Mouse (Mus musculus): ENCODE results near the gene Scn1a. TPM values are rescaled to one million over a fixed set of nuclear protein-coding genes. Genes with fewer than 3 reads are reported as not detected.

Scn1a gene
- 0.06 and 0.08 TPM in 2 replicates for polyA plus RNA-seq (2015; fragmentation: Nextera tagmentation; extraction: Ambion mirVana)

DNA sequence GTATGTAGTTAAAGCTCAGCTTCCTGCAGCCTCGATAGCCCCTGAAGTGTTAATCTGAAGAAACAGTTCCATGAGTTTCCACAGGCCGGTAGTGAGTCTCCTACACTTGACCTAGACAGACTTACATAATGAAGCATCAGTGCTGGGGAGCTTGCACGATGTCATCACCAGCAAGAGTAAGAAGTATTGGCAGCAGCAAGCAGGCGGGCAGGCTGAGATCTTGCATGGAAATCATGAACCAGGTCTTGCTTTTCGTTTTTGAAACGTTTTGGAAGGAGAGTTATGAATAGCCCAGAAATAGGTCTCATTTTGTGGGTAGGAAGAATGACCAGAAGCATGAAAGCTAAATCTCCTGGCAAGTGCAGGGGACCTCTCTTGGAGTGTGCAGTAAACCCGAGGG, at the start of gene Scn1a:
Gene Scn1a, minus strand, starts transcription at position 130 of the 400 bp plus-strand sequence.
- Histone ChIP-seq H3K4me1 (ENCODE audit: control insufficient read depth, insufficient read depth, low read length) (peaks cover 5% of the 10 kb centered on the region), H3K27ac (ENCODE audit: low read length) (no peak within 1 kb of the TSS), H3K4me2 (ENCODE audit: low read depth, low read length) (peak within 1 kb of the TSS; percentile 74), H3K36me3 (ENCODE audit: control insufficient read depth, insufficient read depth) (no peaks in the 10 kb centered on the region), H3K9me3 (replicated peaks; ENCODE audit: control insufficient read depth, low read length) (no peaks in the 10 kb centered on the region), H3K4me3 (ENCODE audit: low read length) (peak within 1 kb of the TSS; percentile 46), H3K9ac (ENCODE audit: low read length) (no peak within 1 kb of the TSS), H3K27me3 (ENCODE audit: control insufficient read depth, insufficient read depth, low read length) (peaks cover 2% of the 10 kb centered on the region; the same call in 1 of the 2 replicates)
- ATAC-seq (replicated peaks; ENCODE audit: extremely low read depth, insufficient read depth, low FRiP score): no peak
- 8% methylated on average over 7 of the region's 7 CpGs for WGBS

DNA sequence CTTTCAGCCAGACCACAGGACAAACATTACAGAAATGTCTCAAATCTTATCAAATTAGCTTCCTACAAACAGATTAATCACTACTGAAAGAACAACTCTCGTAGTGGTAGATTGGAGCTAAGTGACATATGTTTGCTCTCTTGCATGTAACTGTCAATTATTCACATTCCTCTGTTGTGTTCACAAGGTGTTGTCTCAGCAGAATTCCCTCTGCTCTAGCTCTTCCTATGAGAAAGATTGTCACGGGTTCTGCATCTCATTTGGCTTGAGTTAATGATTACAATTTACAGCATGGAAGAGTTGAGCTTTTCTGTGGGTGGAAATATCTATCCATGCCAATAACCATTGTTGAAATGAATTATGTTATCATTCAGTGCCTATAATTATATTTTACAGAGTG, 37.8 kb upstream of the Scn1a start:
- H3K4me3 ChIP-seq (ENCODE audit: low read length): no peak overlapping the region
- no peak overlapping the region for H3K9ac ChIP-seq (ENCODE audit: low read length)
- ATAC-seq (replicated peaks; ENCODE audit: extremely low read depth, insufficient read depth, low FRiP score): no peak
- H3K27me3 ChIP-seq (ENCODE audit: control insufficient read depth, insufficient read depth, low read length): no peaks in the 10 kb centered on the region
- H3K4me2 ChIP-seq (ENCODE audit: low read depth, low read length): no peak overlapping the region
- no peak overlapping the region for H3K27ac ChIP-seq (ENCODE audit: low read length)
- H3K4me1 ChIP-seq (ENCODE audit: control insufficient read depth, insufficient read depth, low read length): no peaks in the 10 kb centered on the region
- H3K9me3 ChIP-seq (replicated peaks; ENCODE audit: control insufficient read depth, low read length): no peaks in the 10 kb centered on the region
- H3K36me3 ChIP-seq (ENCODE audit: control insufficient read depth, insufficient read depth): no peaks in the 10 kb centered on the region
- 32% methylated on average over 2 of the region's 2 CpGs for WGBS

DNA sequence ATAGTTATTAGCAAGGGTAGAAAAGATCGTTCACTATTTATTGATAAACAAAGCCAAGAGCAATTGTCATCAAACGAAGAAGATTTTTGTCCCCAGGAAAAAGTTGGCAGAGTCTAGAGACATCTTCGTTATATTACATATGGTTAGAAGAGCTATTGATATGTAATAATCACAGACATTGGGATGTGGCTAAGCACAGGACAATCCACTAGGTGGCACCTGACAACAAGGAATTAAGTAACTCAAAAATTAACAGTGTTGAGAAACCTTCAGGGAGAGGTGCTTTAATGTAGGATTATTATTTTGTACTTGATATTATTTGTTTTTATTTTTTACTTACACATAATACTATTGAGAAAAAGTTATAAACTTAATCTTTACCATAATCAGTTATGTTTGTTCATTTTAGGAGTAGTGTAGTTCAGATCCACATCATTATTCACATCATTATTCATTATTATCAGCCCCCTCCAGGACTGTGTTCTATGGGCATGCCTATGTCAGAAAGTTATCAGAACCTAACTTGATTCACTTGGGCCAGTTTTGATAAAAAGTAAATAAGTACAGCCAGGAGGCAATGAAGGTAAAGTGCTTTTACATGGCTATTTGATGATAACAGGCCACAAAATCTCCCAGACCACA, 32.7 kb upstream of the Scn1a start:
- no peak overlapping the region for H3K9ac ChIP-seq (ENCODE audit: low read length)
- no peaks in the 10 kb centered on the region for H3K27me3 ChIP-seq (ENCODE audit: control insufficient read depth, insufficient read depth, low read length)
- WGBS: 43% methylated on average over 3 of the region's 3 CpGs
- H3K4me2 ChIP-seq (ENCODE audit: low read depth, low read length): no peak overlapping the region
- H3K4me1 ChIP-seq (ENCODE audit: control insufficient read depth, insufficient read depth, low read length): no peaks in the 10 kb centered on the region
- H3K4me3 ChIP-seq (ENCODE audit: low read length): no peak overlapping the region
- no peaks in the 10 kb centered on the region for H3K9me3 ChIP-seq (replicated peaks; ENCODE audit: control insufficient read depth, low read length)
- H3K36me3 ChIP-seq (ENCODE audit: control insufficient read depth, insufficient read depth): no peaks in the 10 kb centered on the region
- H3K27ac ChIP-seq (ENCODE audit: low read length): no peak overlapping the region
- ATAC-seq (replicated peaks; ENCODE audit: extremely low read depth, insufficient read depth, low FRiP score): no peak

DNA sequence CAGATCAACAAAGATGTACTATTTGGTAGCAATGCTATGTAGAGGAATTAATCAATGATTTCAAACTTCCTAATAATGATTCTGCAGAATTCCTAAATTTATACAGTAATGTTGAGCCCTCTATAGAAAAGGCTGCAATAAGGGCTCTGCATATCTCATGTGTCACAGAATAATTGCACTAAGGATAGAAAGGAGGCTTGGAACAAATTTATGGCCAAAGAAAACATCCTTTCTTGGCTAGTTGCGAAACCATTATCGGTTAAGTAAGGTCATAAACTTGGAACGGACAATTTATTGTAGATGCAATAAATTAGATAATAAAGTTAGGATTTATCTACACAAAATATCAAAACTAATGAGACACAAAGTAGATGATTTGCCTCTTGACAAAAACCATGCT, 24.8 kb upstream of the Scn1a start:
- no peaks in the 10 kb centered on the region for H3K9me3 ChIP-seq (replicated peaks; ENCODE audit: control insufficient read depth, low read length)
- H3K36me3 ChIP-seq (ENCODE audit: control insufficient read depth, insufficient read depth): no peaks in the 10 kb centered on the region
- H3K27ac ChIP-seq (ENCODE audit: low read length): no peak overlapping the region
- 75% methylated on average over 3 of the region's 3 CpGs for WGBS
- no peaks in the 10 kb centered on the region for H3K4me1 ChIP-seq (ENCODE audit: control insufficient read depth, insufficient read depth, low read length)
- ATAC-seq (replicated peaks; ENCODE audit: extremely low read depth, insufficient read depth, low FRiP score): no peak
- H3K27me3 ChIP-seq (ENCODE audit: control insufficient read depth, insufficient read depth, low read length): no peaks in the 10 kb centered on the region
- no peak overlapping the region for H3K9ac ChIP-seq (ENCODE audit: low read length)
- H3K4me2 ChIP-seq (ENCODE audit: low read depth, low read length): no peak overlapping the region
- H3K4me3 ChIP-seq (ENCODE audit: low read length): no peak overlapping the region

DNA sequence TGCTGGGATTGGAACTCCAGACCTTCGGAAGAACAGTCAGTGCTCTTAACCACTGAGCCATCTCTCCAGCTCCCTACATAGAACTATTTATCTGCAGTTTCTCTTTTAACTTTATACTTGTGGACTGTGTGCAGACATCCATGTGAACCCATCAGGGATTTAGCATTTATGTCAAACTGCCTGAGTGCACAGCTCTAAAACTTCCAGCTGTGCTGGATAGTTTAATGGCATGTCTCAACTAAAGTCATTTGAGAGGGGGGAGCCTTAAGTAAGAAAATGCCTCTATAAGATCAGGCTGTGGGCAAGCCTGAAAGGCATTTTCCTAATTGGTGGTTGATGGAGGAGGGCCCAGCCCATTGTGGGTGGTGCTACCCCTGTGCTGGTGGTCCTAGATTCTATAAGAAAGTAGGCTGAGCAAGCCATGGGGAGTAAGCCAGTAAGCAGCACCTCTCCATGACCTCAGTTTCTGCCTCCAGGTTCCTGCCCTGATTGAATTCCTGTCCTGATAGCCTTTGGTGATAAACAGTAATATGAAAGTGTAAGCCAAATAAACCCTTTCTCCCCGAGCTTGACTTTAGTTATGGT, 24.3 kb upstream of the Scn1a start:
- no peak overlapping the region for H3K27ac ChIP-seq (ENCODE audit: low read length)
- ATAC-seq (replicated peaks; ENCODE audit: extremely low read depth, insufficient read depth, low FRiP score): no peak
- no peaks in the 10 kb centered on the region for H3K9me3 ChIP-seq (replicated peaks; ENCODE audit: control insufficient read depth, low read length)
- H3K4me3 ChIP-seq (ENCODE audit: low read length): no peak overlapping the region
- no peaks in the 10 kb centered on the region for H3K4me1 ChIP-seq (ENCODE audit: control insufficient read depth, insufficient read depth, low read length)
- no peak overlapping the region for H3K9ac ChIP-seq (ENCODE audit: low read length)
- H3K27me3 ChIP-seq (ENCODE audit: control insufficient read depth, insufficient read depth, low read length): no peaks in the 10 kb centered on the region
- WGBS: 77% methylated on average over 2 of the region's 2 CpGs
- H3K4me2 ChIP-seq (ENCODE audit: low read depth, low read length): no peak overlapping the region
- no peaks in the 10 kb centered on the region for H3K36me3 ChIP-seq (ENCODE audit: control insufficient read depth, insufficient read depth)

GRCm38 (mm10) chr2:66463916-66464315, 23.3 kb upstream of the Scn1a start:
- WGBS: 84% methylated on average over 6 of the region's 6 CpGs

DNA sequence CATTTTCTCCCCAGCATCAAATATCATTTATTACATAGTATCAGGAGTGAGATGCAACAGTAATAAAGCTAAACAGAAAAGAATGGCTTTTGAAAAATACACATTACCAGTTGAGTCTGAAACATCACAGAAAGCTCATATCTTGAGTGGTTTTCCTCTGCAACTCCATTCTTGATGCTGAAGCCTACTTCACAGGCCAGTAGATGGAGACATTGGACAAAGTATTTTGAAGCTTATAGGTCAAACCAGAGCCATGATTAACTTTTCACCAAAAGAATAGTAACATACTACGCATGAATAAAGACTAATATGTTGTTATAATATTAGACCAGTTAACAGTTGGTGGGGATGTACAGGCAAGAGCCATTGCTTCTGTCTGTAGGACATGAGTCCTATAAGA, 21.8 kb upstream of the Scn1a start:
- no peak overlapping the region for H3K9ac ChIP-seq (ENCODE audit: low read length)
- ATAC-seq (replicated peaks; ENCODE audit: extremely low read depth, insufficient read depth, low FRiP score): no peak
- H3K9me3 ChIP-seq (replicated peaks; ENCODE audit: control insufficient read depth, low read length): no peaks in the 10 kb centered on the region
- WGBS: 89% methylated on average over 1 of the region's 1 CpGs
- H3K36me3 ChIP-seq (ENCODE audit: control insufficient read depth, insufficient read depth): no peaks in the 10 kb centered on the region
- no peak overlapping the region for H3K4me2 ChIP-seq (ENCODE audit: low read depth, low read length)
- H3K27me3 ChIP-seq (ENCODE audit: control insufficient read depth, insufficient read depth, low read length): no peaks in the 10 kb centered on the region
- no peak overlapping the region for H3K4me3 ChIP-seq (ENCODE audit: low read length)
- no peak overlapping the region for H3K27ac ChIP-seq (ENCODE audit: low read length)
- H3K4me1 ChIP-seq (ENCODE audit: control insufficient read depth, insufficient read depth, low read length): no peaks in the 10 kb centered on the region

More at GRCm38 (mm10) chr2:66463916-66464315, 23.3 kb upstream of the Scn1a start:
- Histone ChIP-seq H3K9ac (ENCODE audit: low read length) (no peak overlapping the region), H3K4me2 (ENCODE audit: low read depth, low read length) (no peak overlapping the region), H3K4me3 (ENCODE audit: low read length) (no peak overlapping the region), H3K27ac (ENCODE audit: low read length) (no peak overlapping the region), H3K36me3 (ENCODE audit: control insufficient read depth, insufficient read depth) (no peaks in the 10 kb centered on the region), H3K9me3 (replicated peaks; ENCODE audit: control insufficient read depth, low read length) (no peaks in the 10 kb centered on the region), H3K27me3 (ENCODE audit: control insufficient read depth, insufficient read depth, low read length) (no peaks in the 10 kb centered on the region), H3K4me1 (ENCODE audit: control insufficient read depth, insufficient read depth, low read length) (no peaks in the 10 kb centered on the region)
- ATAC-seq (replicated peaks; ENCODE audit: extremely low read depth, insufficient read depth, low FRiP score): no peak

- no peak for ATAC-seq (replicated peaks; ENCODE audit: extremely low read depth, insufficient read depth, low FRiP score)
- Histone ChIP-seq H3K4me1 (ENCODE audit: control insufficient read depth, insufficient read depth, low read length) (peaks cover 5% of the 10 kb centered on the region), H3K9me3 (replicated peaks; ENCODE audit: control insufficient read depth, low read length) (no peaks in the 10 kb centered on the region), H3K9ac (ENCODE audit: low read length) (no peak overlapping the region), H3K4me2 (ENCODE audit: low read depth, low read length) (peak overlapping the region; percentile 74), H3K4me3 (ENCODE audit: low read length) (peak overlapping the region; percentile 46), H3K27me3 (ENCODE audit: control insufficient read depth, insufficient read depth, low read length) (peaks cover 2% of the 10 kb centered on the region; the same call in 1 of the 2 replicates), H3K27ac (ENCODE audit: low read length) (no peak overlapping the region), H3K36me3 (ENCODE audit: control insufficient read depth, insufficient read depth) (no peaks in the 10 kb centered on the region)
- WGBS: 10% methylated on average over 21 of the region's 21 CpGs
These were observed 722 bp downstream of the Scn1a start for GRCm38 (mm10) chr2:66439764-66440471.

- Histone ChIP-seq H3K9ac (ENCODE audit: low read length) (no peak overlapping the region), H3K9me3 (replicated peaks; ENCODE audit: control insufficient read depth, low read length) (no peaks in the 10 kb centered on the region), H3K27ac (ENCODE audit: low read length) (no peak overlapping the region), H3K4me1 (ENCODE audit: control insufficient read depth, insufficient read depth, low read length) (peaks cover 5% of the 10 kb centered on the region), H3K27me3 (ENCODE audit: control insufficient read depth, insufficient read depth, low read length) (peaks cover 2% of the 10 kb centered on the region; the same call in 1 of the 2 replicates), H3K4me2 (ENCODE audit: low read depth, low read length) (no peak overlapping the region), H3K4me3 (ENCODE audit: low read length) (no peak overlapping the region), H3K36me3 (ENCODE audit: control insufficient read depth, insufficient read depth) (no peaks in the 10 kb centered on the region)
- no peak for ATAC-seq (replicated peaks; ENCODE audit: extremely low read depth, insufficient read depth, low FRiP score)
- WGBS: 66% methylated on average over 3 of the region's 3 CpGs
These were observed 4.4 kb downstream of the Scn1a start for GRCm38 (mm10) chr2:66436286-66436685.

Measured in heart, embryonic 16.5 days (tissue).